Mouse (Mus musculus): ENCODE results near the gene Bcas2.
"Not testable (repeated sequence)": the region's sequence is repeated elsewhere in the genome, so short reads cannot be mapped to it uniquely, and the experiment has no call there.

The Bcas2 gene

DNA sequence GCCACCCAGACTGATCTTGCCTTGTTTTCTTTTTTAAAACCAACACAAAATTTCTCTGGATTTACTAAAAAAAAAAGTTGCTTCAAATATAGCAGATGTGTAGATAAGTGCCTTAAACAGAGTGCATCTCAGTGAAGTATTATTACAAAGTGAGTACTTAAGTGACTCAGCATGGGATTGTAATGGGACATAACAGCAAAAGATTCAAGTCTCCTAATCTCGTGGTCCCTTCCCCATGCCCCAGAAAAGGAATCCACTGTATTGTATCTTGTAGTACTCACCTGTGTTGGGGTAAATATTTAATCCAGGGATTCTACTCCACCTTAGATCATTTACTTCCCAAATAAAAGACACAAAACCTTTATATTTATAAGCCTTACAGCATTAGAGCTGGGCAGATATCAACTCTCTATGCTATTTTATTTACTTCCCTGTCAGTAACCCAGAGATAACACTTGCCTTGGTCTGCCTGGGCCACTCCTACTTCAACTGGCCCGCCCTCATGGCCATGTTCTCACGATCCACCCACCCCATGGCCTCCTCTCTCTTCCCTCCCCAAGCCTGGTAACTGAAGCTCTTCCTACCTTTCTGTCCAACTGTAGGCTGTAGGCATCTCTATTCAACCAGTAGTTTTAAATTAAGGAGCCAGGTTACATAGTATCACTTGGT lies 12.1 kb upstream of the Bcas2 start:
- no peak for DNase-seq (ENCODE audit: low read depth)

DNA sequence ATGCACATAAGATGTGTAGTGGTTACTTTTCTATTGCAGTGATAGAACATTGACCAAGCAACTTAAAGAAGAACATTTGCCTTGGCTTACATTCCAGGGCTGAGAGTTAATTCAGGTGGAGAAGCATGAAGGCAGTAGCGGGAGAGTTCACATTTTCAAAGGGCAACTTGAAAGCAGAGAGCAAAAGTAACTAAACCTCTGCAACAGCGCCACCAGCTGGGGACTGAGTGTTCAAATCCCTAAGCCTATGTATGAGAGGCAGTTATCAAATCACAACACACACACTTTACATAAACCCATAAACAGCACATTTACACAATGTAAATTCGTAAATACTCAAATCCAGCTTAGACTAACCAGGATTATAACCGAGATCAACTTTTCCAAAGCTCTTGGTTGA lies 1.7 kb upstream of the Bcas2 start:
- DNase-seq (ENCODE audit: low read depth), result peak; percentile 92

DNA sequence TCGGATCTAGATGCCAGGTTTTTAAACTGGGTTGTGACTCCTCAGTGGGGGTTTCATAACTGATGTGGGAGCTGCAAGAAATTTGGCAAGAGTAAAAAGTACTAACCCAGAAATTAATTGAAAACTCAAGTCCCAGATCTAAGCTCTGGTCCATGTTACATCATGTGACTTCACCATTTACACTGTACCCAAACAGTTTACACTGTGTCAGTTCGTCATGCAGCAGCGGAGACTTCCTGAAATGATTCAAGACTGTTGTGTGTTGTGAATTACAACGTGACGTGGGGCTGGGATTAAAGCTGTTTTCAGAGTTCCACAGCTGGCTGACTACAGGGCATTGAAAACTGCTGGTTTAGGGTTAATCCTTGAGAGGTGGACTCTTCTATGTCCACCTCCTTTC lies 1.2 kb downstream of the Bcas2 start:
- peak; percentile 26 for DNase-seq (ENCODE audit: low read depth)

DNA sequence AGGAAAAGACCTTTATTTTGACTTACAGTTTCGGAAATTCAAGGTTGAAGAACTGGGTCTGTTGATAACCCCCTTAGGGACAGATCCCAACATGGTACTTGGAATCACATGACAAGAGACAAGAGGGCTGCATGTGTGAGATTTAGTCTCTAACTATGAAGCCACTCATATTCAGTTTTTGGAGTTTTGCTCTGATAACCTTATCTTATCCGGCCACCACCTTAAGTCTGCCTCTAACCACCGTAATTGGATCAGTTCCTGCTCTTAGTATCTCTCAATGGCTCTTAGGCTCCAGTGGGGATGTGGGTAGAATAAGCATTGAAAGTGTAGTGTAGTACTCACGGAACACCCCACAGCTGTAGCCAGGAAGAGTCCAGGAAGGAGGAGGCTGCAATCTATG lies 5.3 kb downstream of the Bcas2 start:
- DNase-seq (ENCODE audit: low read depth), result no peak

DNA sequence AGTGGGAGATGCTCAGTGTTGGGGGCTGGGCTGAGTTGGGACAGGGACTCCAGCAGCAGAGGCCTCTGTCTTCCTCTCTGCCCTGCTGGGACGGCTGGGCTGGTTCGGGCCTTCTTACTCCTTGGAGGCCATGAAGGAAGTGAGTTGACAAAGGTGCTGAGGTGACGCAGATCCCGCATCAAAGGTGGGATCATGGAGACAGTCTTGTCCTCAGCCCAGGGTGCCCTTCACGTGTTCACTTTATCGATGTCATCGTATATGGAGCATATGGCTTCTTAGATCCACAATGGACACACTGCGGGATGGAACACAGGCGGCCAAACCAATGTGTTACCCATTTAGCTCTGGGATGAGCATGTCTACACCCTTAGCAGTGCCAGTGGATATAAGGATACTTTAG lies 8.1 kb downstream of the Bcas2 start:
- DNase-seq (ENCODE audit: low read depth), result no peak

DNA sequence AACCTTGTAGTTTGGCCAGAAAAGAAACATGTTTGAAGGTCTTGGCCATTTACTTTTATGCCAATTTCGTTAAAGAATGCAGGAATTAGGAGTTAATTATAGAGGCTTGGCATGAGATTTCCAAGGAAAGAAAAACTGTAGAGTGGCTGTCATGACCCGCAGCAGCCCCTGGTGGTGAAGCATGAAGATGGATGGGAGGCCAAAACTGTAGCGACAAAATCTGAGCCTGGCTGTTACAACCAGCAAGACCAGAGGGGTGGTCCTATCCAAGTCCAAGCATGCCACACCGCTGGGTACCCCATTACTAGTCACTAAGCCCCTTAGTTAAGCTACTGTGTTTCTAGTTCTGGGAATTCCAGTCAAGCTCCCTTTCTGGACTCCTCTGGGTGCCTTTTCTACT lies 9.7 kb downstream of the Bcas2 start:
- DNase-seq (ENCODE audit: low read depth), result no peak

DNA sequence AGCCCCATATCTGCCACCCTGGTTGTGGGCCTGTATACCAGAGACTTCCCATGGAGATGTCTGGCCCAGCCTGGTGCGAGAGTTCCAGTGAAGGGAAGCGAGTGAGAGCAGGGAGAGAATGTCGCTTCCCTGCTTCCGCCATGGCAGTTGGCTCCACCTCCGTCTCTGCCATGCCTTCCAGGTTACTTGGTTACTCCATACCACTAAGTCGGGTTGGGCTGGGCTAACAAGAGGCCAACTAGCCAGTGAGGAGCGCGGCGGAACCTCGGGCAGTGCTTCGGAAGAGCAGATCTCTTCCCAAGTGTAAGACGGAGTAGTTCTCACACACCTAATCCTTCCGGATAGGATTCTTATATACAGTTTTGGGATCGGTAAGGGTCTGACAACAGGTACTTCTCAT lies 11.4 kb downstream of the Bcas2 start:
- DNase-seq (ENCODE audit: low read depth), result no peak

DNA sequence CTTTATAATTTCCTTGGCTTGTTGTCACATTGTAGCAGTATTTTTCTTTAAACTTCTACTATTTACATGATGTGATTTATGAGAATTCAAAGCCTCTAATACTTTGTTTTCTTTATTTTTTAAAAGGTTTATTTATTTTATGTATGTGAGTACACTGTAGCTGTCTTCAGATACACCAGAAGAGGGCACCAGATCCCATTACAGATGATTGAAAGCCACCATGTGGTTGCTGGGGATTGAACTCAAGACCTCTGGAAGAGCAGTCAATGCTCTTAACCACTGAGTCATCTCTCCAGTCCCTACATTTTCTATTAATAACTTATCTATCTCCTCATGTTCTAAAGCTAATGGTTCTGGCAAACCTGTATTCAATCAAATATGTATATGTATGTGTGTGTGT lies 13.0 kb downstream of the Bcas2 start:
- peak; percentile 41 for DNase-seq (ENCODE audit: low read depth)

DNA sequence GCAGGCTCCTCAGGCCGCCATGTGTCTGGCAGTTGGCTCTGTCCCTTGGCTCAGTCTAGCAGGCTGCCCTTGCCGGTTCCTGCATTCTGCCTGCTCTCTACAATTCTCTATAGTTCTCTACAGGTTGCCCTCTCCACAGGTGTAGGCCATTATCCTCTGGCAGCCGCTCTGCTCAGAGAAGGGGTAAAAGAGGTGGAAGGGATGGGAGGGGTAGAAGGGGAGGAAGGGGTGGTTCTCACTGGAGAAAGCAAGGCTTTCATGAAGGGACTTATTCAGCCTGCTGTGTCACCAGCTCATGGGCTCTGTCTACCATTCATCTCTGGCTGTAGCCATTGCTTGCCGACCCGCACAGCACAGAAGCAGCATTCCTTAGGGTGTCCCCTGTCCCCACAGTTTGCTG lies 17.0 kb downstream of the Bcas2 start:
- no peak for DNase-seq (ENCODE audit: low read depth)

DNA sequence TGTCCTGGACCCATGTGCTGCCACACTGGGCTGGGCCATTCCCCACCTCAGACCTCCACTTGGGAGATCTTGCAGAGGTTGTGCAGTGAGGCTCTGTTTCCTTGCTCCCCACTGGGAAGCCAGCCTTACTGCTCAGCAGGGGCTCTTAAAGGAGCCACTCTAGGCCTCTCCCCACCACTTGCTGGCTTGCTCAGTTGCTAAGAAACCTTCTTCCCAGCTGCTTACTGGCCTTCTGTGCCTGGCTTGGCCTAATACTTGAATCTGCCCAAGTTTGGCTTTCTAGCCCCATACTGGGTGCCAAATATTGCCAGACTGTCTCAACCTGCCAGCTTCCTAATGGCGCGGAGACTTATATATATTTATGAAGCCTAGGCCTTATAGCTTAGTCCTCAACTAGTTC lies 17.4 kb downstream of the Bcas2 start:
- no peak for DNase-seq (ENCODE audit: low read depth)

DNA sequence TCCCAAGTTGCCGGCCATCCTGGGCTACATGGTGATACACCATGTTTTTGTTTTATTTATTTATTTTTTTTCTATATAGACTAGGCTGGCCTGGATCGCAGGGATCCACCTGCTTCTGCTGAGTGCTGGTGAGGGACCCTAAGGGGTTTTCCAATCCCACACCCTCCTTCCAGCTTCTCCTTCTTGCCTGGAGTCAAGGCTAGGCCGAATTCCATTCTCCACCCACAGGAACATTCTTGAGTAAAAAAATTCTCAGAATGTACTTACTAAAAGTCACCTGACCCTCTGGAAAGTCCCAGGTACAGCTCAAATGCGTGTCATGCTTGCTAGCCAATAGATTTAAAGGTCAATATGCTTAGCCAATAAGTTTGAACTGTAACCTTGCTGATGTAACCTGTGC lies 20.7 kb downstream of the Bcas2 start:
- DNase-seq (ENCODE audit: low read depth), result no peak

DNA sequence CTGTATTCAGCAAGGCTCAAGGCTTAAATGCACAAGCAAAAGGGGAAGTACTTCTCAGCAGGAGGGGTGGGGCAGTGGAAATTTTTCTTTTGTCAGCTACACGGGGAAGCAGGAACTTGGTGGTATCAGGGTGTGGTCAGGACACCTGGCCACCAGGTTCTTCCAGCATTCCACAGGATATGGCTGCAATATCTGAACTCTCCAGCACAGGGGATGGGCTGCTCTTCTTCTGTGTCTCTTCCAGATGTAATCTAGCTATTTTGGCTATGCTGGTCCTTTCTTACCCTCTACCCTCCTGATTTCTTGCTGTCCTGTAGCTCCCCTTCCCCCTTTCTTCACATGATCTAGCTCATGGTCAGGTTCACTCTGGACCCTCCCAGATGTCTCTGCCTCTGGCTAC lies 21.7 kb downstream of the Bcas2 start:
- no peak for DNase-seq (ENCODE audit: low read depth)

DNA sequence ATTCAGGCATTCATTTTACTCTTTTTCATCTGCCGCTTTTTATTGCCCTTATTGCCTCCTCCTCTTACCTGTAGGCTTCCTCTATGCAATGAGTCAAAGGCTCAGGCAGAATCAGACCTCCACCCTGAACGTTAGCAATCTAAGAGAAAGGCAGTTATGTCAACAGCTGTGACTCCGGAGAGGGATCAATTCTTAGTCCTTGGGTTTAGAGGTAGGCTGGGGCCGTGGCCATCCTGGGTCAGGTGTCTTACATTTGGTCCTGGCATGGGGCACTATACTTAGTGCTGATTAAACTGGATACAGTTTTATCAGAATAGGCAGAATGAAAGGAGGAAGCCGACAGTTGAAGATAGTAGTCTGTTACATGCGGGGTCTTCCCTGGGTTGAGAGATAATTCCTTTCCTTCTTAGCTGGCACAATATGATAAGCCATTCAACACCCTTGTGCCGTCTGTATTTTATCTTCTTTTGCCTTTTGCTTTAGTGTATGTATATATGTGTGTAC lies 24.9 kb downstream of the Bcas2 start:
- no peak for DNase-seq (ENCODE audit: low read depth)

DNA sequence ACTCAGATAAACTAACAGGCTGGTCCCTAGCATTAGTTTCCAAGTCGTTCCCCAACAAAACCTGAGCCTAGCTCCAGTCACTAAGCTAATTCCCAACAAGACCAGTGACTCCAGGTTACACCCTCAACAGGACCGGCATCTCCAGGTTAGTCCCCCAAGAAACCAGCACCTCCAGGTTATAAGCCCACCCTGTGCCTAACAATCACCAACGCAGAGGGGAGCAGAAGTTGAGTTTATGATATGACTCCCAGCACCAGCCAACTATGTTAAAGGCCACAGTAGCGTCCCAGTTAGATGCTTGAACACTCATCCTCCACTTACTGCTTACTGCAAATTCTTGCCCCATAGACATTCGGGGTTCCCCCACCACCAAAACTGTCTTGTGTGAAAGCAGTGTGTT lies 27.9 kb downstream of the Bcas2 start:
- no peak for DNase-seq (ENCODE audit: low read depth)

DNA sequence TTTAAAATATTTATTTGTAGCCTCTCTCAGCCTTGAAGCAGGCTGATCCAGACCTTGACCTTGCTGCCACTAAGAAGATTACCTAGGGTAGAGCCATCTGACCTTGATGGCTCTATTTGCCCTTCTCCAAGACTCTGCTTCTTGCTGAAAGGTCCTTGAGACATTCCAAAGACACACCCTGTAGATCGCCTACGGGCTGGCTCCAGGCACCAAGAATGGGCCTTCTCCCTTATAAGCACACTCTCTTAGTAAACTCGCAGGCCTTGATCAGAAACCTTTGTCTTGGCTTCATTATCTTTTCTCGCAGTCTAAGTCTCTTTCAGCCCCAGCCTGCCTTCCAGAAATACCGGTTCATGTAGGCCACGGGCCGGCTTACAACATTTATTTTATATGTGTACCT lies 29.6 kb downstream of the Bcas2 start:
- not testable (repeated sequence) for DNase-seq (ENCODE audit: low read depth)

DNA sequence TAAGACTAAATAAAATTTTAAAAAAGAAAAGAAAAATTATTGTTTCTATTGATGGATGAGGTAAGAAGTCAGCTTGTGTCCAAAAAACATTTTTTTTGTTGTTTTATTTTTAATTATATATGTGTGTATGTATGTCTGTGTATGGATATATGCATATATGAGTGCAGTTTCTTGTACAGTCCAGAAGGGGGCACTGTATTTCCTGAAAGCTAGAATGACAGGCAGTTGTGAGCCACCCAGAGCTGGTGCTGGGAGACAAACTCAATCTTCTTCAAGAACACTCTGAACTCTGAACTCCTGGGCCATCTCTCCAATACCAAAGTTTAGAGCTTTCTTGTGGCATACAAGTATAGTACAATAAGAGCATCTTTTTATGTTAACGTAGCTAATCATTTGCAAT lies 32.1 kb downstream of the Bcas2 start:
- DNase-seq (ENCODE audit: low read depth), result no peak

DNA sequence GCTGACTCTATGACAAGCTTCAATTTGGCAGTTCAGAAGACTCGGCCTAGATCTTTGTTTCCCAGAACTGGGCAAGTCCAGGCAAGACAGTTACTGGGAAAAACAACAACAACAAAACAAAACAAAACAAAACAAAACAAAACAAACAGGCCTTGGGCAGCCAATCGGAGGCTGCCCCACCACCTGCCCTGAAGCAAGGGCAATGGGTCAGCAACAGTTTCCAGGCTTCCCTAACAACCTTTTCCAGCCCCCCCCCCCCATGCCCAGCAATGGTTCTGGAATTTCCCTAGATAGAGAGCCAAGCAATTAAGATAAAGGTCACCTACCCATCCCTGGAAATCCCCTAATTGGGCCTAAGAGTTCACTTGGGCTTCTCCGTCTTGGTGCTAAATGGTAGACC lies 33.0 kb downstream of the Bcas2 start:
- no peak for DNase-seq (ENCODE audit: low read depth)

DNA sequence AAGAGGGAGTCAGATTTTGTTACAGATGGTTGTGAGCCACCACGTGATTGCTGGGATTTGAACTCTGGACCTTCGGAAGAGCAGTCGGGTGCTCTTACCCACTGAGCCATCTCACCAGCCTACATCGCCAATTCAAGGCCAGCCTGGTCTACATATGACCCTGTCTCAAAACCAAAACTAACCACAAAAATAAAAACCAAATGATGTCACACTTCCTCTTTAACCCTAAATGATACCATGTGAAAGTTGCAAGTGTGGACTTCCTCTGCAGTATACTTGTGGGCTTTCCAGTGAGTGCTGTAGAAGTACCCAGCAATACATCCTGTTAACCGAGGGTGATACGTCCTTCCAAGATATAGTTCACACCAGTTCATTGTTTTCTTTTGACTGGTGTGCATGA lies 34.9 kb downstream of the Bcas2 start:
- DNase-seq (ENCODE audit: low read depth), result no peak

DNA sequence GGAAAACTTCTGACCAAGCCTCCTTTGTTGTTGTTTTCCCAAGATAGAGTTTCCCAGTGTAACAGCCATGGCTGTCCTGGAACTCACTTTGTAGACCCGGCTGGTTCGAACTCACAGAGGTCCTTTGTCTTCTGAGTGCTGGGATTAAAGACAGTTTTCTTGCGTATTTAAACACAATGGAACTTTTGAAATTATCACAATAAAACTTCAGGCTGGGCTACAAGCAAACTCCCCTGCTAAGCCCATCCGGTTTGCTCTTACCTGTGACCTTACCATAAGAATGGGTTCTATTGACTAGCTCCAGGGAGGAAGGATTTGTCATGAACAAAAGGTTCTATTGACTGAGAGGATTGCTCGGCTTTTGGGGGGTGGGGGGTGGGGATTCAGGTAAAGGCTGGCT lies 36.3 kb downstream of the Bcas2 start:
- no peak for DNase-seq (ENCODE audit: low read depth)

DNA sequence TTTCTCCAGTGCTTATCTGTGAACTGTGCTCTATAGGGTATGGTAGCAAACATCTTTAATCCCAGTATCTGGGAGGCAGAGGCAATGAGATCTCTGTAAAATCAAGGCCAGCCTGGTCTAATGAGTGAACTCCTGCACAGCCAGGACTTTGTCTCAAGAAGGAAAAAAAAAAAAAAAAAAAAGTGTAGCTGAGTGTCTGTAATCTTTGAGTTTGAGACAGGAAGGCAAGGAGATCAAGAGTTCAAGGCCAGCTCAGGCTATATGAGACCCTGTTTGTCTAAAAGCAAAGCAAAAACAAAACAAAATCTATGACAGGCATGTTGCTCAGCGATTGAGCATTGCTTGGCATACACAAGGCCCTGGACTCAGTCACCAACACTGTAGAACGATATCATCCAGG lies 36.8 kb downstream of the Bcas2 start:
- no peak for DNase-seq (ENCODE audit: low read depth)

DNA sequence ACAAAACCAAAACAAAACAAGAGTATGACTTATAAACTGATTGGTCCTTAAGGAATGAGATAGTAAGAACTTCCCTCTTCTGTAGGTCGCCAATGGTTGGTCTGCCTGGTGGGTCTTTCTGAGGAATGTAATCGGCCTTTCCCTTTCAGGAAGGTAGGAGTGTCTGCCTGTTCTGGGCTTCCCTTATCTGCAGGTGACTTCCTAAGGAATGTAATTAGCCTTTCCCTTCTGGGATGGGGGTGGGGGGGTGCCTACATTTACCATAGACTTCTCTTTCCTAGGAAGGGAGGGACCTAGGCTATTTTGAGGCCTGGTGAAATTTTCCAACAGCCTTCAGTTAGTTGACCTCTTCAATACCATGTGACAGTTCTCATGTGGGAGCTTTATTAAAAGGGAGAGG lies 39.6 kb downstream of the Bcas2 start:
- no peak for DNase-seq (ENCODE audit: low read depth)

DNA sequence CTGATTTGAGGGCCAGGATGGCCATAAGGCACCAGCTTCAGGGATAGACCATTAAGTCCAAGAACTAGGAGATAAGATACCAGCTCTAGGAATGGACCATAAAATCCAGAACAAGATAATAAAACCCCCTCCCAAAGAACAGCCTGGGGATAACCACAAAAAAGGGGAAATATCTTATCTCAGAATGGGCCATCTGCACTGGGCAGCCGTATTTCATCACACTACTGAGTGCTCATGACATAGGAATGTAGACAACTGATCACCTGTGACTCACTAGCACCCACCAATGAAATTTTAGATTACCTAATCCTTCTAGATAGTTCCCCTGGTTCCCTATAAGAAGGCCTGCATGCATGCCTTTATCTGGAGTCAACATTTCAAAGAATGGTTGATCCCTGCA lies 40.7 kb downstream of the Bcas2 start:
- DNase-seq (ENCODE audit: low read depth), result peak; percentile 39

DNA sequence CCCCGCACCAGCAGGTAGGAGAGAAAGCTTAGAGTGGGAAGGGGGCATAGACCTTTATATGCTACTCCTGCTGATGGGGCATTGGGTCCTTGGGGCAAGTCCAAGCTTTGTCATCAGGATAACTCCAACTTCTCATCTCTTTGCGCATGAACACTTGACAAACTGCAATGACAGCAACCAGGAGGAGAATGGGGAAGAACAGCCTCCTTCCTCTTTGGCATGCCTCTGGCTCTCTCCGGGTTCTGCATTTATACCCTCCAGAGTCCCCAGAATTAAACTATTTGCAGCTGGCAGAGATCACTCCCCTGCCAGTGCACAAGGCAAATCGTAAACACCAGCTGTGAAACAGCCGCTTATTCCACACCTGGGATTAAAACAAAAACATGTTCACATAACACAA lies 42.1 kb downstream of the Bcas2 start:
- DNase-seq (ENCODE audit: low read depth), result no peak

DNA sequence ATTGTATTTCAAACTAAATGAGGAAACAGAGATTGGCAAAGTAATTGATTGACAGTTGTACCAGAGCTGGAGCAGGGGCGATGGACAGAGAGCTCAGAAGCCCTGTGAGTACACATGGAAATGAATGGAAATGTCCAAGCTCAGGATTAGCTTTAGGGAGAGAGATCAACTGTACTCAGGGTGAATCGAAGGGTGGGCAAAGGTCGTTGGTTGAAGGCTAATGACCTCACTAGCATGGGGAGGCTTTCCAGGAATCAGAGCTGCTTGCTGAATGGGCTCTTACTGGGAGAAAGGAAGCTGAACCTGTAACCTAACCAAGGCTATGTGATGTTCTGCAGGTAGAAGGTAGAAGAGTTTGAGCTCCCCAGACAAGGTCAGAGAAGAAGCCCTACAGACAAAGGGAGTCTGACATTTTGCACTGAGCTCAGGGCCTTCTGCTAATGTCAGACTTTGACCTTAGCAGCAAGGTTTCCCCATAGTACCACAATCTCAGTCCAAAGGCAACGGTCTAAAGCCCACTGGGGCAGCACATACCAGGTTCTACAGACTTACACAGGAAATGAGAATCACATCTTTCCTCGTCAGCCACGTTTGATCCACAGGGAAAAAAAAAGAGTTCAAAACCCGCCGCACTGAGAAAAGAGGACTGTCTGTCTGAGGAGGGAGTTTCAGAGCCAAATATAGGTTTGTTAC lies 43.3 kb downstream of the Bcas2 start:
- DNase-seq (ENCODE audit: low read depth), result no peak

All from NIH3T3 (cell line).